26 mouse cellular contexts compared by ENCODE assay signal in the genomic region with DNA sequence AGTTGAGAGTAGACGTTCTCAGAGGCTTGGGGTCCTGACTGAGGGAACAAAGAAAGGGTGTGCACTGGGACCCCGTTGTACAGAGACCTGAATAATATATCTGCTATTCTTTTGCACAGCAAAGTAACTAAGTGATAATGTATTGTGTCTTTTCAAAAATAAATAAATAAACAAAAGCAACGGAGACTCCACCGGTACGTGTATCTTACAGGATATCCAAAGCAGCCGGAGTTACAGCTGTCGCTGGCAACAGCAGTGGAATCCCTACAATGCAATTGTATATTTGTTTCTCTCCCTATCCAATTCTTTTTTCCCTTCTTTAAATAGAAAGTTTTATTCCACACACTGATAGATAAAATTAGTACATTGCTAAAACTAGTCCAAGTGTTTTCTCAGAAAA.
"Had no signal": no experiment of that assay in that cellular context is flagged by ENCODE, and none has a peak within 500 bp of the region (broad histone marks: within the 10 kb centered on the region; RNA-seq: fewer than 3 reads in every experiment).

No protein-coding gene starts in this region.

- H3K4me3 ChIP-seq: embryonic facial prominence, embryonic 10.5 days; embryonic facial prominence, embryonic 12.5 days; embryonic facial prominence, embryonic 13.5 days; embryonic facial prominence, embryonic 15.5 days; erythroblast, embryonic 14.5 days; forebrain, embryonic 10.5 days; forebrain, embryonic 12.5 days; forebrain, embryonic 13.5 days; forebrain, embryonic 15.5 days; gastrocnemius, adult 2 months; heart, adult 2 months had no signal

- H3K4me2 ChIP-seq: embryonic facial prominence, embryonic 12.5 days; embryonic facial prominence, embryonic 13.5 days; embryonic facial prominence, embryonic 15.5 days; forebrain, embryonic 12.5 days; forebrain, embryonic 13.5 days; forebrain, embryonic 15.5 days had no signal

- DNase-seq: cerebellum, adult 2 months; cerebellum, adult 8-10 months; cerebellum, adult 9-10 months; cerebellum, adult 9-11 months; cerebellum, postnatal 10 days; cerebellum, postnatal 14 days; cerebellum, postnatal 25 days; cerebellum, postnatal 36 days; embryo, embryonic 11 days; forebrain, postnatal 0 days; gastrocnemius, adult 2 months; gastrocnemius, postnatal 10 days; gastrocnemius, postnatal 14 days; gastrocnemius, postnatal 25 days; gastrocnemius, postnatal 36 days; heart, adult 18-20 months; heart, adult 2 months had no signal

- H3K27me3 ChIP-seq: embryonic facial prominence, embryonic 12.5 days; embryonic facial prominence, embryonic 13.5 days; embryonic facial prominence, embryonic 15.5 days; forebrain, embryonic 12.5 days; forebrain, embryonic 13.5 days; forebrain, embryonic 15.5 days had no signal
